Mouse (Mus musculus) liver, embryonic 14.5 days (tissue): Measurements from ENCODE around the gene Auts2.

Source experiments
- CTCF ChIP-seq: IDR thresholded peaks from 2 replicates; pipeline ENCODE4 v1.5.1; 2016; ENCODE audit warnings: antibody characterized with exemption, low read depth, control low read depth
- EP300 ChIP-seq: IDR thresholded peaks from 2 replicates; pipeline ENCODE4 v1.6.1; 2016; ENCODE audit warnings: antibody characterized with exemption, low read depth

DNA sequence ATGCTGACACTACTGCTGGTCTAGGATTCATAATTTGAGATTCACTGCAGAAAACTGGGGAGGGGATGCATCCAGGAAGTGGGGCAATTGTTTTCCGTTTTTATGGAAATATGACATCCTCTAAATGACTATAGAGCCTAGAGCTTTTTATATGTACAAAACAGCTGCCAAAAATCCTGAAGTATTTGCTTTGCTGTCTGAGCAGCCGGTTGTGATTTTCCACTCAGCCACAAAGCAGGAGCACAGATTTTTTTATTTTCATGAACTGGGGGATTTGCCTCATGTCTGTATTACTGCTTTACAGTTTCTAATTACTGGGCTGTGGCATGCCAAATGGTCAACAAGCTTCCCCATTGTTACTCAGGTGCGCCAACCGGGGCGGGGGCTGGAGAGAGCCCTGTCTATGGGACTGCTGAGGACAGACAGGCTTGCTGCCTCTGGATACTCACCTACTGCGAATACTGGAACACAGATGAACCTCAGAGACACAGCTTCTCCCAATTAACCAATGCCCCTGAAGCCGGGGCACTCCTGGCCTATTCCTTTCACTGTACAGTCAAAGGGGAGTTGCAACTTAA is 53.3 kb downstream of the Auts2 start:
- TF ChIP-seq CTCF (no peak), EP300 (no peak)
